Mouse (Mus musculus): ENCODE data around the gene Jam3.
A peak's percentile ranks its signal among the peaks of the same experiment; 100 is the strongest.

DNA sequence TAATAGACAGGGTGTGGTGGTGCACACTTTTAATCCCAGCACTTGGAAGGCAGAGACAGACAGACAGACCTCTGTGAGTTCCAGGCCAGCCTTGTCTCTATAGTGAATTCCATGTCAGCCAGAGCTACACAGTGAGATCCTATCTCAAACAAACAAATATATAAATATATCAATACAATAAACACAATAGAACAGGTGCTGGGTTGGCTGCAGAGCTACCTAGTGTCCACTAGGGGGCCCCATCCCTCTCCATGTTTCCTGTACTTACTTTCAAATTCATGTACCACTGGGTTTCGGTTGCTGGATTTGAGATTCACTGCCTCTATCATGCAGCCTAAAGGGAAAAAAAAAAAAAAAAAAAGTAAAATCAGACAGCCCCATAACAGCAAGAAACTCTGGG is 49.1 kb downstream of the Jam3 start:
- TF ChIP-seq USF1 (IDR thresholded peaks at IDR 0.05; ENCODE audit: low read depth, low read length), result no peak
- no peak for TF ChIP-seq MAFK (IDR thresholded peaks at IDR 0.05; ENCODE audit: borderline replicate concordance, low read depth, low read length)
- peak; percentile 51 for TF ChIP-seq RAD21 (IDR thresholded peaks at IDR 0.05; ENCODE audit: low read depth, low read length)
- TF ChIP-seq E2F4 (IDR thresholded peaks at IDR 0.05; ENCODE audit: borderline replicate concordance, low read depth, low read length), result no peak
- TF ChIP-seq NELFE (IDR thresholded peaks at IDR 0.05; ENCODE audit: low read depth, low read length), result no peak
- TF ChIP-seq GABPA (IDR thresholded peaks at IDR 0.05; ENCODE audit: low read depth, low read length), result no peak
- TF ChIP-seq TAL1 (IDR thresholded peaks at IDR 0.05; ENCODE audit: low read length), result no peak
- no peak for TF ChIP-seq POLR2AphosphoS5 (IDR thresholded peaks at IDR 0.05; ENCODE audit: borderline replicate concordance, low read depth, low read length)
- no peak for TF ChIP-seq GATA1 (IDR thresholded peaks at IDR 0.05; ENCODE audit: low read depth, low read length)
- TF ChIP-seq CTCF (IDR thresholded peaks at IDR 0.05 in 2 of 3, conservative IDR thresholded peaks at IDR 0.05 in 1 of 3; ENCODE audit: control insufficient read depth in 1 of 3, insufficient read depth in 1 of 3, low read depth in 2 of 3, low read length in 3 of 3, poor library complexity in 1 of 3, severe bottlenecking in 1 of 3), result peak; percentile 65 to 73 (median 70)
- no peak for TF ChIP-seq POLR2A (IDR thresholded peaks at IDR 0.05; ENCODE audit: control insufficient read depth in 1 of 2, insufficient read depth in 1 of 2, low read depth in 1 of 2, low read length in 2 of 2, poor library complexity in 1 of 2)
- no peak for TF ChIP-seq NRF1 (IDR thresholded peaks at IDR 0.05; ENCODE audit: insufficient read depth, low read depth, low read length, poor library complexity, severe bottlenecking)
- no peak for TF ChIP-seq MXI1 (IDR thresholded peaks at IDR 0.05; ENCODE audit: low read depth, low read length)
